ENCODE assay signal across 11 mouse cellular contexts in the genomic region with DNA sequence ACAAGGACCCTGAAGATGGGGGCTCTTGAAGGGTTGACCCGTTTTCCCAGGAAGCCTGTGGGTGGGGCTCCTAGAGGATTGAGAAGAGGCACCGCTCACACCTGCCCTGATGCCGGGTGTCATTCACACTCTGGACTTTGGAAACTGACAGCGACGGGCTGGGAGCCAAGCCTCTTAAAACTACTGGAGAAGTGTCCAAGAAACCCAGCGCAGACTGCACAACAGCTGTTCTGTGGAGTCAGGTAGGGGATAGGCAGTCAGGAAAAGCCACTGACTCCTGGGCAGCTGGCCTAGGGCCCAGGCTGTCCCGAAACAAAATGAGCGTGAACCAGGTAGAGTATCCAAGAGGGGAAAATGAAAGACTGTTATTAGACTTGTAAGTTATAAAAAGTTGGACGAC.
A peak's percentile ranks its signal among the peaks of the same experiment; 100 is the strongest.
DNase-seq lines count a peak whose midpoint lies in the region; ATAC-seq and TF ChIP-seq lines count a peak whose summit lies in the region.
"Had no signal": no experiment of that assay in that cellular context is flagged by ENCODE, and none has a peak within 500 bp of the region (broad histone marks: within the 10 kb centered on the region; RNA-seq: fewer than 3 reads in every experiment).

No protein-coding gene starts in this region.

- no peak overlapping the region for H3K9ac ChIP-seq in embryonic facial prominence, embryonic 14.5 days (ENCODE audit: low read depth, low read length)
- H3K9ac ChIP-seq in lung, embryonic 16.5 days (ENCODE audit: low read length), result no peak overlapping the region
- H3K9ac ChIP-seq: limb, embryonic 12.5 days had no signal

- no peaks in the 10 kb centered on the region for H3K27me3 ChIP-seq in embryonic facial prominence, embryonic 14.5 days (replicated peaks; ENCODE audit: control insufficient read depth, insufficient read depth, low read length)
- no peaks in the 10 kb centered on the region for H3K27me3 ChIP-seq in embryonic facial prominence, embryonic 10.5 days (replicated peaks; ENCODE audit: low read depth, poor library complexity, severe bottlenecking)
- H3K27me3 ChIP-seq in lung, embryonic 16.5 days (ENCODE audit: control insufficient read depth, insufficient read depth, low read depth, low read length), result no peaks in the 10 kb centered on the region
- H3K27me3 ChIP-seq: limb, embryonic 12.5 days had no signal

- WGBS in embryonic facial prominence, embryonic 14.5 days, result 56% methylated on average over 9 of the region's 9 CpGs
- 89% methylated on average over 9 of the region's 9 CpGs for WGBS in embryonic facial prominence, embryonic 10.5 days
- 44% methylated on average over 9 of the region's 9 CpGs for WGBS in lung, embryonic 16.5 days

- peaks cover 42% of the 10 kb centered on the region for H3K36me3 ChIP-seq in embryonic facial prominence, embryonic 14.5 days (ENCODE audit: control insufficient read depth, insufficient read depth, low read length)
- peaks cover 60% of the 10 kb centered on the region for H3K36me3 ChIP-seq in embryonic facial prominence, embryonic 10.5 days (replicated peaks)
- H3K36me3 ChIP-seq in lung, embryonic 16.5 days (ENCODE audit: control insufficient read depth, insufficient read depth, low read length), result peaks cover 17% of the 10 kb centered on the region

- ATAC-seq in embryonic facial prominence, embryonic 14.5 days (ENCODE audit: low read depth), result 0 out of 2 replicates have a peak, but pooled peaks have one; percentile 26
- ATAC-seq in lung, embryonic 16.5 days (ENCODE audit: low read depth), result peak; percentile 28; the same call in 1 of the 2 replicates

- no peak overlapping the region for H3K27ac ChIP-seq in embryonic facial prominence, embryonic 14.5 days (replicated peaks; ENCODE audit: low read depth, low read length)
- H3K27ac ChIP-seq in embryonic facial prominence, embryonic 10.5 days (replicated peaks), result no peak overlapping the region
- no peak overlapping the region for H3K27ac ChIP-seq in lung, embryonic 16.5 days (ENCODE audit: low read length)
- H3K27ac ChIP-seq in left cerebral cortex, adult 2 months, result no peak overlapping the region
- H3K27ac ChIP-seq: kidney, postnatal 0 days; limb, embryonic 12.5 days had no signal

- no peak for TF ChIP-seq CTCF in left cerebral cortex, adult 2 months (IDR thresholded peaks at IDR 0.05)

- H3K4me3 ChIP-seq in embryonic facial prominence, embryonic 14.5 days (ENCODE audit: low read depth, low read length), result no peak overlapping the region
- no peak overlapping the region for H3K4me3 ChIP-seq in embryonic facial prominence, embryonic 10.5 days
- no peak overlapping the region for H3K4me3 ChIP-seq in lung, embryonic 16.5 days (ENCODE audit: low read length)
- H3K4me3 ChIP-seq in left cerebral cortex, adult 2 months, result no peak overlapping the region
- H3K4me3 ChIP-seq: limb, embryonic 12.5 days had no signal

- H3K4me1 ChIP-seq in embryonic facial prominence, embryonic 14.5 days (ENCODE audit: control insufficient read depth, insufficient read depth, low read length), result 0 out of 2 replicates have a peak, but pooled peaks cover 3% of the 10 kb centered on the region
- H3K4me1 ChIP-seq in embryonic facial prominence, embryonic 10.5 days, result no peaks in the 10 kb centered on the region
- H3K4me1 ChIP-seq in lung, embryonic 16.5 days (replicated peaks; ENCODE audit: control insufficient read depth, insufficient read depth, low read length), result no peaks in the 10 kb centered on the region; the same call in 1 of the 2 replicates

- H3K9me3 ChIP-seq in embryonic facial prominence, embryonic 14.5 days (ENCODE audit: control insufficient read depth, low read length), result no peaks in the 10 kb centered on the region
- H3K9me3 ChIP-seq in embryonic facial prominence, embryonic 10.5 days, result no peaks in the 10 kb centered on the region
- no peaks in the 10 kb centered on the region for H3K9me3 ChIP-seq in lung, embryonic 16.5 days (ENCODE audit: control insufficient read depth, low read length)
- H3K9me3 ChIP-seq: limb, embryonic 12.5 days had no signal

- intact Hi-C loops in left cerebral cortex, postnatal 36 days (cut with DNase I), result no loop called here
- intact Hi-C loops in left cerebral cortex, adult 2 months (cut with DNase I), result no loop called here

- no peak overlapping the region for H3K4me2 ChIP-seq in embryonic facial prominence, embryonic 14.5 days (ENCODE audit: low read depth, low read length)
- H3K4me2 ChIP-seq in lung, embryonic 16.5 days (ENCODE audit: low read depth, low read length), result no peak overlapping the region
- H3K4me2 ChIP-seq: limb, embryonic 12.5 days had no signal

- peak; percentile 46 for DNase-seq in embryonic facial prominence, embryonic 14.5 days (ENCODE audit: low spot score)
- DNase-seq in embryonic facial prominence, embryonic 10.5 days (ENCODE audit: low spot score), result no peak
- DNase-seq in lung, postnatal 10 days, result no peak
- DNase-seq in kidney, postnatal 25 days, result peak; percentile 81 to 82
- DNase-seq in left cerebral cortex, postnatal 36 days (ENCODE audit: low spot score in 2 of 2), result no peak
- DNase-seq in right cerebral cortex, postnatal 10 days (ENCODE audit: low spot score in 2 of 2), result no peak
- no peak for DNase-seq in left cerebral cortex, adult 2 months (ENCODE audit: extremely low spot score in 1 of 2, low spot score in 2 of 2)
- DNase-seq: adrenal gland, postnatal 10 days had no signal

Comparison
In these comparisons a context has a peak if more than half of its experiments do, and no peak if none do; other contexts are left out.
1. DNase-seq: peak in embryonic facial prominence, embryonic 14.5 days (single experiment) and kidney, postnatal 25 days (2 of 2); none in embryonic facial prominence, embryonic 10.5 days (single experiment), lung, postnatal 10 days (single experiment), left cerebral cortex, postnatal 36 days (0 of 2), right cerebral cortex, postnatal 10 days (0 of 2) and left cerebral cortex, adult 2 months (0 of 2).